Mouse (Mus musculus) ES-E14 (cell line): ENCODE results near the gene Rnf214.

ENCODE experiments used
- HCFC1 ChIP-seq: IDR thresholded peaks from 2 replicates; pipeline ENCODE4 v1.6.1; 2012; ENCODE audit warnings: low read length, inconsistent platforms, borderline replicate concordance; ENCODE audit not compliant: insufficient read depth
- ZC3H11A ChIP-seq: IDR thresholded peaks from 2 replicates; pipeline ENCODE4 v1.6.1; 2012; ENCODE audit warnings: low read depth, mild to moderate bottlenecking, inconsistent platforms, low read length, borderline replicate concordance

DNA sequence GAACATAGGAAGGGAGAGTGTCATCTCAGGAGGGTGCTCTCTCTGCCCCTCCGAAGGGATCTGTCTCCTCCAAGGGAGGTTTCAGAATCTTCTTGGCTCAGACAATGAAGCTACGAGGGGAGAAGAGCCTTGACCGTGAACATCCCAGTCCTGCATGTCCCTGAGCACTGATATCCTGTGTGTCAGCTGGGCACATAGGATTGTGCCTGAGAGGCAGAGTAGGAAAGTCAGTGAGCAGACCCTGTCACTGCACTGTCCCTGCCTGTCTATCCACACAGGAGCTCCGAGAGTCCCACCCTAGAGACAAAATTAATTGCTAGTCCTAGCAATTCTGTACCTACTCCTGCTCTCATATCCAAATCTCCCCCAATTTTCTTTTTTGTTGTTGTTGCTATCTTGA, 45.3 kb upstream of the Rnf214 start:
- no peak for TF ChIP-seq HCFC1
- no peak for TF ChIP-seq ZC3H11A
